Mouse (Mus musculus) layer of hippocampus, postnatal 25 days (tissue): ENCODE results near the gene Scrn2. TPM values are rescaled to one million over a fixed set of nuclear protein-coding genes. Genes with fewer than 3 reads are reported as not detected.
A peak's percentile ranks its signal among the peaks of the same experiment; 100 is the strongest.

Source experiments
- DNase-seq, 2 experiments: peaks; one replicate each; pipeline ENCODE4 v3.0.0; 2022; ENCODE audit warnings: mixed read lengths in 2 of 2, low spot score in 1 of 2; ENCODE audit errors: extremely low spot score in 1 of 2
- total RNA-seq, 2 experiments: library from RNA; stranded (reverse); gene quantifications; 2 replicates each; pipeline ENCODE4 v1.2.3; 2021

Scrn2 gene
- total RNA-seq, 2 experiments from 2014 or later, result 4.0 to 4.2 TPM

- DNase-seq, result no peak
Observed at GRCm38 (mm10) chr11:97017696-97018582, 11.8 kb upstream of the Scrn2 start.

DNA sequence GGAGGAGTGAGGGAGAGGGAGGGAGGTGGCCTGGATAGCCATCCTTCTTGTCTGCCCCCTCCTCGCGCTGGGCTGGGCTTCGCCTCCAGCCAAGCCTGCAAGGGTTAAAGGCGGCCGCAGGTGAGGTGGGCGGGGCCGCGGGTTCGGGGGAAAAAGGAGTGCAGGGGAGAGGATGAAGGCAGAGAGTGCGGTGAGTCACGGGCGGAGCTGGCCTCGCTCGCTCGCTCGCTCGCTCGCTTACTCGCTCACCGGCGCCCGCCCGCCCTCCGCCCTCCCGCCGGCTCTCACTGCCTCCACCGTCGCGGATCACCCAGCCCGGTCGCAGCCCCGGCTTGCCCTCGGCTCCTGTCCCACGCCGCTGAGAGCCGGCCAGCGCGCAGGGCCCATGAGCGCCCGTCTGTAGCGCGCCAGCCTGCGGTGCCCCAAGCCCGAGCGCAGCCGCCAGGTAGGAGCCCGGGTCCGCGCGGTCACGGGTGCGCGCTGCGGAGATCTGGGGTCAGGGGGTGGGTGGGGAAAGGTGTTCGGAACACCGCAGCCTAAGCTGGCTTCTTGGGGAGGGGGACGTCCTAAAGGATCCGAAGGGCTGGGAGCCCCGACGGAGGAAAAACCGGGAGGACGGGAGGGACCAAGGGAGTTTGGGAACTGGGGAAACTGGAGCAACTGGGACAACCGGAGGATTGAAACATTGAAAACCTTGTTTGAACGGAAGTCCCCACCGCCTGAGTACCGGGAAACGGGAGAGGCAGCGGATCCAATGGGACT is 11.0 kb upstream of the Scrn2 start:
- no peak for DNase-seq

- no peak for DNase-seq
Observed at GRCm38 (mm10) chr11:97019345-97019708, 10.4 kb upstream of the Scrn2 start.

DNA sequence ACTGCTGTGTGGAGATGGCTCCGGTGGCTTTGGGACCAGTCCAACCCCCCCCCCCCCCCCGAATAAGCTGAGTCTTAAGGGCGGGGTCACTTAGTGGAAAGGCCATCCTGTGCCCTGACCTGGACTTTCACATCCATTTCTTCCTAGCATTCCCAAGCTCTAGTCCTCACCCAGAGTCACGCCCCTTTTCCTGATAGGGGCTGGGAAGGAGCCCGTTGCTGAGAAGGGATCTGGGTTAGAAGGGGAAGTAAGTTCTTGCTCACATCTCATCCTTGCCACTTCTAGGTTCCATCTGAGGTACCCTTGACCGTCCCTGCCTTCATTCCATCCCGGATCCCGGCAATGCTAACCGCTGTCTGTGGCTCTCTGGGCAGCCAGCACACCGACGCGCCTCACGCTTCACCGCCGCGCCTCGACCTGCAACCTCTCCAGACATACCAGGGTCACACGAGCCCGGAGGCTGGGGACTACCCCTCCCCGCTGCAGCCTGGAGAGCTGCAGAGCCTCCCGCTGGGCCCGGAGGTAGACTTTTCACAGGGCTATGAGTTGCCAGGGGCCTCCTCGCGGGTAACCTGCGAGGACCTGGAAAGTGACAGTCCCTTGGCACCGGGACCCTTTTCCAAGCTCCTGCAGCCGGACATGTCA is 8.5 kb upstream of the Scrn2 start:
- DNase-seq, result no peak

DNA sequence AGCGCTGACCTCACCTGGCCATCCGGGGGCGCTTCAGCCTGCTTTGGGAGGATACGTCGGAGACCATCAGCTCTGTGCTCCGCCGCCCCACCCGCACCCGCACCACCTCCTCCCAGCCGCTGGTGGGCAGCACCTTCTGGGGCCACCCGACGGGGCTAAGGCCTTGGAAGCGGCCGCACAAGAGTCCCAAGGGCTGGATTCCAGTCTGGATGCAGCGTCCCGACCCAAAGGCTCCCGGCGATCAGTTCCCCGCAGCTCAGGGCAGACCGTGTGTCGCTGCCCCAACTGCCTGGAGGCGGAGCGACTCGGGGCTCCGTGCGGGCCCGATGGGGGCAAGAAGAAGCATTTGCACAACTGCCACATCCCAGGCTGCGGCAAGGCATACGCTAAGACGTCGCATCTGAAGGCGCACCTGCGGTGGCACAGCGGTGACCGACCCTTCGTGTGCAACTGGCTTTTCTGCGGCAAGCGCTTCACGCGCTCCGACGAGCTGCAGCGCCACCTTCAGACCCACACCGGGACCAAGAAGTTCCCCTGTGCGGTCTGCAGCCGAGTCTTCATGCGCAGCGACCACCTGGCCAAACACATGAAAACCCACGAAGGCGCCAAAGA is 7.8 kb upstream of the Scrn2 start:
- DNase-seq, result peak; percentile 32 to 74

- DNase-seq, result no peak
Observed at GRCm38 (mm10) chr11:97024977-97025376, 4.8 kb upstream of the Scrn2 start.

- DNase-seq, result peak; percentile 62 to 88
Observed at GRCm38 (mm10) chr11:97025721-97026344, 3.9 kb upstream of the Scrn2 start.

GRCm38 (mm10) chr11:97030426-97030825 is 688 bp downstream of the Scrn2 start:
- no peak for DNase-seq

DNA sequence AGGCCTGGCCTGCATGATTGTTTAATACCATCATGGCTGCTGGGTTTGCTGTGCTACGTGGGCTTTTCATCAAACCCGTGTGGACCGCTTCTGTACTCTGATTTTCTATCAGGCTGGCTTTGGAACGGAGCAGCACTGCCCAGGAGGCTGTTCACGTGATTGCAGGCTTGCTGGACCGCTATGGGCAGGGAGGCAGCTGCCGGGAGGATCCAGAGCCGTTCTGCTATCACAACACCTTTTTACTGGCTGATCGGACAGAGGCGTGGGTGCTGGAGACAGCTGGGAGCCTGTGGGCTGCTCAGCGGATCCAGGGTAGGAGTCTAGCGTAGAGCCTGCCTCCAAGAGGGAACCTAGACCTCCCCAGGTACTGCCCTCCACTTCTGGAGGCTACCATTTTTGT is 2.2 kb downstream of the Scrn2 start:
- DNase-seq, result no peak

GRCm38 (mm10) chr11:97032499-97032898 is 2.8 kb downstream of the Scrn2 start:
- no peak for DNase-seq

DNA sequence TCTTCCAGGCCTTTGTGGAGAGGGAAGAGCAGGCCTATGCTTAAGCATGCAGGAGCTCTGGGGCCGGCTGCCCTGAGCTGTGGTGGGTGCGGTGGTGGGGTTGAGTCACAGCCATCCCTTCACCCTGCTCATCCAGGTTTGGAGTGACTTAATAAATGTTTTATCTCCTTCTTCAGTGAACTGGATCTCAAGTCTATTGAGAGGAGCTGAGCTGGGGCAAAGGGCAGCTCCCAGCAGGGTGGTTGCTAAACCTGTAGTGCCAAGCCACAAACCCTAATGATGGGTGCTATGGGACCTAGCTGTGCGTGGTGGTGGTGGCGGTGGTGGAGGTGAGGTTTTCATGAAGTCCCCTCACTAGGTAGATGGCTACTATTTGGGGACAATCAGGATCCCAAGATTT is 4.0 kb downstream of the Scrn2 start:
- no peak for DNase-seq

- DNase-seq, result no peak
Observed at GRCm38 (mm10) chr11:97036141-97036540, 6.4 kb downstream of the Scrn2 start.

DNA sequence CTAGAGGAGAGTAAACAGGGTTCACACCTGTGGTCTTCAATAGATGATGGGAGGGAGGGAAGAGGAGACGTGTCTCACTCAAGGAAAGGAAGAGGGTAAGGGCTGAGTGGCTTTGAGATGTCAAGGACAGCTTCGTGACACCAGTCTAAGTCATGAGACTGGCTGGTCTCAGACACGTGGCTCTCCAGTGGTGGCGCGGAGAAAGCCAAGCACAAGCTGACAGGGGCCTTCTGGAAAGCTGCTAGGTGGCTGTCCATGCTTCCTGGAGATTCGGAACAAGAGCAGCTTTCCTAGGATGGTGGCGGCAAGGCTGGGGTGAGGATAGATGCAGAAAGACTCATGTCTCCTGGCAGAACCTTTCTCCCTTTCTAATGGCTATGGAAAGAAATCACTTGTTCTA is 9.1 kb downstream of the Scrn2 start:
- no peak for DNase-seq

DNA sequence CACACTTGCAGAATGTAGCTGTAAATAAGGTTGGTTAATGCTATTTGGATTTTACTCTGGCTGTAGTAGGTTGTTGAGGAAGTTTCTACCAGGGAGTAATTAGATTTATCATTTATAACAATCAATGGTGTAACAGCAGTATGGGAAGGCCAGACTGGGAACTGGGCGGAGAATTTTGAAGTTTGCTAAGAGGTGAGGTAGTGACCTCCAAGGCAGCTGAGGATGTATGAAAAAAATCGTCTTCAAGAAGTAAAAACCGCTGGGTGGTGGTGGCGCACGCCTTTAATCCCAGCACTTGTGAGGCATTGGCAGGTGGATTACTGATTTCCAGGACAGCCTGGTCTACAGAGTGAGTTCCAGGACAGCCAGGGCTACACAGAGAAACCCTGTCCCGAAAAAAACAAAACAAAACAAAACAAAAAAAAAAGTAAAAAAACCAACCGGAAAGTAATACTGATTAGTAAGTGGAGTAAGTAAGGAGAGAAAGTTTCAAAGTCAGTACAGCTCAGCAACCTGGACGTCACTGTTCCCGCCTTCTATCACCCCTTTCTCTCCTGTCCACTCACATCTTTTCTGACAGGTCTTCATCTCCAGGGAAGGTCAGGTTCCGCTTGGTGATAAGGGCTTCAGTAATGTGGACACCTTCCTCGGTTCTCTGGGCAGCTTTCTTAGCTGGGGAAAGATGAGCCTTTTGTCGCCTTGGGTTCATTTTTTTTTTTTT is 10.7 kb downstream of the Scrn2 start:
- no peak for DNase-seq

GRCm38 (mm10) chr11:97041022-97041899 is 11.5 kb downstream of the Scrn2 start, which contains the start of the genes Lrrc46 and Mrpl10:
Gene Lrrc46, minus strand, starts transcription at chr11:97041407.
Gene Mrpl10, plus strand, starts transcription at chr11:97041560.
- DNase-seq, result peak; percentile 72 to 83

DNA sequence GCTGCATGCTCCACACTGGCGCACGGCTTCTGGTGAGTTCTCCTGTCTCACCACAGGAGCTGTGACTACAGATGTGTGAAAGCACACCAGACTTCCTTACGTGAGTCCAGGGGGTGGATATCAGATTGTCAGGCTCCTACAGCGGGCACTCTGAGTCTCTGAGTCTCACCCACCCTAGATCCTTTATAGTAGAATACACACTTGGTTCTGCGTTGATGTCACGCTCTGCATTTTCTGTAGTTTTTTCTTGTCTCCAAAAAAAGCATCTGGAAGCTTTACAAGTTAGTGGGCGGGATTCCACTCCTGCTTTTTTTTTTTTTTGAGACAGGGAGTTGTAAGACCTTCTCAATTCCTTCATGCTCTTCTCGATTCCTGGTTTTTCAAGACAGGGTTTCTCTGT is 15.2 kb downstream of the Scrn2 start:
- no peak for DNase-seq

GRCm38 (mm10) chr11:97045861-97046260 is 16.1 kb downstream of the Scrn2 start:
- no peak for DNase-seq

GRCm38 (mm10) chr11:97048090-97048650 is 18.4 kb downstream of the Scrn2 start:
- no peak for DNase-seq
